Mouse (Mus musculus): Measurements from ENCODE around the gene Pgam5. TPM values are rescaled to one million over a fixed set of nuclear protein-coding genes. Genes with fewer than 3 reads are reported as not detected.

Pgam5 gene
- polyA plus RNA-seq (2021), result 65.6 TPM

DNA sequence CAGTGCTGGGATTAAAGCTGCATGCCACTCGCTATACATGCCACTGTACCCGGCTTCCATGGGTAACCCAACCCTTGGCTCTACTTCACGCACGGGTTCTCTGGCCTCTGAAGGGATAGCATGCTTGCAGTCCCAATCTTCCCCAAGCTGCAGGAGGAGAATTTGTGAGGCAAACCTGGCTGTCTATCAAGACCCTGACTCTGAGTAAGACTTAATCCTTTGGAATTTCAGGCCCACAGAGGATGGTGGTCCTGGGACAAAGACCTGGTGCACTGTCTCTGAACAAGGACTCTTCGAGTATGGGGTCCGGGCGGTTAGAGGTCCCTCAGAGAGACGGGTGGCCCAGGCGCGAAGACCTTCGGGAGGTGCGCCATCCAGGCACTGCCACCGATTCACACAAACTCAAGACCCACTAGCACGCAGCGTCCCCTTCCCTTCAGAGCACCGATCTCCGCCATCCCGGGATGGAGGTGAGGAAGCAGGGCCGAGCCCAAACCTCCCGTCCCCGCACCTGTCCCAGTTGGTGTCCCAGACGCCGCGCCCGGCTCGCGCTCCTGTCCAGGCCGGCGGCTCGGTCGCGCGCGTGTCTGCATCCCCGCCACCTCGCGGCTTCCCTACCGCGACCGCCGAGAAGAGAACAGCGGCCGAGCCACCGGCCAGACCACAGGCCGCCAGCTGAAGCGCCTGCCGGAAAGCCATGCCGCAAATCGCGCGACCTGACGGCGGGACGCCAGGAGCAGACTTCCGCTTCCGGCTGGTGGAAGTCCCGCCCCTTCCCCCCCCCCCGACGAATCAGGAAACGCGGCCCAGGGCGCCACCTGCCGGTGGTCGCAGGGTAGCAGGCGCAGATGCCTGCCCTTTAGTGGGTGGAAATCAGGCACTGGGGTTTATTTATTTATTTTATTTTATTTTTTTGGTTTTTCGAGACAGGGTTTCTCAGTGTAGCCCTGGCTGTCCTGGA, at the start of gene Pgam5:
TSS of gene Pgam5 (minus strand) at position 773 of the 961 bp plus-strand sequence.
- peak; percentile 56 for DNase-seq (ENCODE audit: low read depth, low spot score)
- ATAC-seq, result peak; percentile 68
- CTCF ChIA-PET, result interaction anchor here (1.6 to 2.8 kb wide), 2 partner anchors 12 to 15 kb away, joined by 5 to 17 read pairs; partner anchors contain the start of genes Pole and Pxmp2
- in situ Hi-C loops (cut with MboI; ENCODE audit: low pct_unique_long_range_greater_than_20kb), result no loop called here
- POLR2A ChIA-PET, result interaction anchor here (0.7 to 0.9 kb wide), 2 partner anchors 38 to 502 kb away, joined by 3 to 6 read pairs; partner anchors contain the start of gene Ankle2
- H3K27me3 ChIP-seq, result no peaks in the 10 kb centered on the region
- peak; percentile 87 for TF ChIP-seq CTCF (IDR thresholded peaks at IDR 0.05)

DNA sequence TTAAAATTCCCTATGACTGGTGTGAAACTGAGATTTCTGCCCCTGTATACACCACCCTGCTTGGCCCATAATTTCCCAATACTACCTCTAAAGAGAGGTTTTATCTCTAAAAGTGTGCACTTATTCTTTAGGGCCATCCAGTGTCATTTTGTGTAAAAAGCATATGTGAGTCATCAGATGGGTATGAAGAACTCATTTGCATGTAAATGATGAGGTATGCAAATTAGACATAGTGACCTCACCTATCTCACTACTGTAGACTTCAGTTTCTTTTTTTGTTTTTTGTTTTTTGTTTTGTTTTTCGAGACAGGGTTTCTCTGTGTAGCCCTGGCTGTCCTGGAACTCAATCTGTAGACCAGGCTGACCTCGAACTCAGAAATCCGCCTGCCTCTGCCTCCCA, 43.4 kb upstream of the Pgam5 start:
- H3K27me3 ChIP-seq, result no peaks in the 10 kb centered on the region
- ATAC-seq, result no peak
- no peak for DNase-seq (ENCODE audit: low read depth, low spot score)
- TF ChIP-seq CTCF (IDR thresholded peaks at IDR 0.05), result no peak
- in situ Hi-C loops (cut with MboI; ENCODE audit: low pct_unique_long_range_greater_than_20kb), result no loop called here
- CTCF ChIA-PET, result no interaction called here
- POLR2A ChIA-PET, result interaction anchor here (1.1 kb wide), 1 partner anchor 12 kb away, joined by 3 read pairs; no protein-coding TSS in a partner anchor

DNA sequence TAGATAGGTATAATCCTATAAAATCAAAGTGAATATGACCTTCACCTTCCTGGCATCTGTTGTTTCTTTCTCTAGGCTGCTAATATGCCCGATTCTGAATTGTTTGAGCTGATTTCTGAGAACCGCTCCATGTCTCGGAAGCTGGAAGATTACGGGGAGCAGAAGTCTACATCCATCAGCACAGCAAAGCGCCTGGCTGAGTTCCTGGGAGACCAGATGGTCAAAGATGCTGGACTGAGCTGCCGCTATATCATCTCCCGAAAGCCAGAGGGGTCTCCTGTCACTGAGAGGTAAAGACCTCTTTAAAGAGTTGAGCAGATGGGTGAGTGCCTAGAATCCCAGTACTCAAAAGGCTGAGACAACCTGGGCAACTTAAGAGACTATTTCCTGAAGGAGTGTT, 39.1 kb upstream of the Pgam5 start:
- H3K27me3 ChIP-seq, result no peaks in the 10 kb centered on the region
- ATAC-seq (no peak), DNase-seq (ENCODE audit: low read depth, low spot score) (no peak)
- in situ Hi-C loops (cut with MboI; ENCODE audit: low pct_unique_long_range_greater_than_20kb), result no loop called here
- POLR2A ChIA-PET, result no interaction called here
- CTCF ChIA-PET, result interaction anchor here (1.0 to 3.1 kb wide), 2 partner anchors 18 to 24 kb away, joined by 4 to 8 read pairs; partner anchors contain the start of genes Pole and Pxmp2
- no peak for TF ChIP-seq CTCF (IDR thresholded peaks at IDR 0.05)

DNA sequence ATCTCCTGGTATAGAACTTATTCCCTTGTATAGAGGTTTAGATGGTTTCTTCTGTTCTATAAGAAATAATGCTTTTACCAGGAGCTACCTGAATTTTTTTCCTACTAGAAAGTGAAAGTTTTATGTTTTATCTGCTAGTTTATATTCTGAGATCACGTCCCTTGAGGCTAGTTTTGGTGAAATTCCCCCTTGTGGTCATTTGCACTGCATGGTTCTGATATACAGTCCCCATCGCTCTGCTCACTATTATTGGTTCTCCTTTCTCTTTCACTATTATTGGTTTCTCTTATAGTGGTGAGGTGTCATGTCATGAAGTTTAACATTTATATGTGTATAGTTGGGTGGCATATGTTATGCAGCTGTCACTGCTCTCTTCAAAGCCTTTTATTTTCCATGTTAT, 30.9 kb upstream of the Pgam5 start:
- in situ Hi-C loops (cut with MboI; ENCODE audit: low pct_unique_long_range_greater_than_20kb), result no loop called here
- POLR2A ChIA-PET, result interaction anchor here (0.6 kb wide), 1 partner anchor 57 kb away, joined by 3 read pairs; no protein-coding TSS in a partner anchor
- no peak for ATAC-seq
- CTCF ChIA-PET, result interaction anchor here (1.5 kb wide), 1 partner anchor 9 kb away, joined by 3 read pairs; no protein-coding TSS in a partner anchor
- TF ChIP-seq CTCF (IDR thresholded peaks at IDR 0.05), result no peak
- DNase-seq (ENCODE audit: low read depth, low spot score), result no peak
- H3K27me3 ChIP-seq, result no peaks in the 10 kb centered on the region

DNA sequence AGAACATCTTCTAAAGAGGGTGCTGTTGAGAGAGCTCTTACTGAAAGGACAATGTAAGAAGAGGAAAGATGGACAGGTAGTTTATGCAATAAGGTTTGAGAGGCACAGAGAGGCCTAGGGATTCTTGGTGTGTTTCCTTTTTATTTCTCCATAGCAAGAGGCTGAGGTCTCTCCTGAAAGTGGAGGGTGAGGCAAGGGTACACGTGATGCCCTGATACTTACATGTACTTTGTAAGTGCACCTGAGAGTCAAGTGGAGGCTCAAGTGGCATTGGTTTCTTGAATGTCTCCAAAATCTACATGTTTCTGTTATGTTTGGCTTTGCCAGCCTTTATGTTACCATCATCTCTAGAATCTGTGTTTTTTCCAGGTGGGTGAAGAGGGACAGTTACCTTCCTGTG, 26.9 kb upstream of the Pgam5 start:
- POLR2A ChIA-PET, result no interaction called here

DNA sequence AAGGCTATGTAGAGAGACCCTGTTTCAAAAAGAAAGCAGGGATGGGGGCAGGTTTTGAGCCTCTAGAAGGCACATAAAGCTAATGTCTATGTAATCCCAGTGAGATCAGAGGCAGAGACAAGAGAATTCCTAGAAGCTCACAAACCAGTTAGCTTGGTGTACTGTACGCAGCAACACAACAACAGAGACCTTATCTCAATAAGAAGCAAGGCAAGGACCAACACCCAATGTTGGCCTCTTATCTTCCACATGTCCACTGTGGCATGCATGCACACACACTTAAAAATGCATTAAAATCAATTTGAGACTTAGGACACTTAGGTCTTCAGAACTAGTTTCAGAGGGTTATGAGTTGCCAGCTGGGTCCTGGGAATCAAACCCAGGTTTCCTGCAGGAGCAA, 21.9 kb upstream of the Pgam5 start:
- DNase-seq (ENCODE audit: low read depth, low spot score) (no peak), ATAC-seq (no peak)
- in situ Hi-C loops (cut with MboI; ENCODE audit: low pct_unique_long_range_greater_than_20kb), result no loop called here
- ChIA-PET POLR2A (no interaction called here), CTCF (interaction anchor here (0.7 to 1.4 kb wide), 2 partner anchors 9 to 17 kb away, joined by 3 to 4 read pairs; no protein-coding TSS in a partner anchor)
- H3K27me3 ChIP-seq, result no peaks in the 10 kb centered on the region
- TF ChIP-seq CTCF (IDR thresholded peaks at IDR 0.05), result no peak

More for the DNA sequence above, 26.9 kb upstream of the Pgam5 start:
- no peak for ATAC-seq
- in situ Hi-C loops (cut with MboI; ENCODE audit: low pct_unique_long_range_greater_than_20kb), result no loop called here
- CTCF ChIA-PET, result no interaction called here
- H3K27me3 ChIP-seq, result no peaks in the 10 kb centered on the region
- TF ChIP-seq CTCF (IDR thresholded peaks at IDR 0.05), result no peak
- DNase-seq (ENCODE audit: low read depth, low spot score), result no peak

DNA sequence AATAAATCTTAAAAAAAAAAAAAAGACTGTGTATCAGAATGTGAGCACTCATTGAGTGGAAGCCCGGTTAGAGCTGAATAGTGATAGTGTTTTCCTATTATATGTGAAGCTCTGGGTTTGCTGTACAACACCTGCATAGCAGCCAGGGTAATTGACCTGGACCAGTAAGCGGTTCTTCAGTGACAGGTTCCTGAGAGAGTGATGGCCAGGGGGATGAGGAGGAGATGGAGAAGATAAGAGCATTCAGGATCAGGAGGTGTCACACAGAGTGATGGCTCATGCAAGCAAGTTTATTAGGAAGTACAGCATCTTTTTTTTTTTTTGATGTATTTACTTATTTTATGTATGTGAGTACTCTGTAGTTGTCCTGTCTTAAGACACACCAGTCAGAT, 17.4 kb upstream of the Pgam5 start:
- no peaks in the 10 kb centered on the region for H3K27me3 ChIP-seq
- ATAC-seq (no peak), DNase-seq (ENCODE audit: low read depth, low spot score) (no peak)
- in situ Hi-C loops (cut with MboI; ENCODE audit: low pct_unique_long_range_greater_than_20kb), result no loop called here
- ChIA-PET POLR2A (no interaction called here), CTCF (no interaction called here)
- no peak for TF ChIP-seq CTCF (IDR thresholded peaks at IDR 0.05)

DNA sequence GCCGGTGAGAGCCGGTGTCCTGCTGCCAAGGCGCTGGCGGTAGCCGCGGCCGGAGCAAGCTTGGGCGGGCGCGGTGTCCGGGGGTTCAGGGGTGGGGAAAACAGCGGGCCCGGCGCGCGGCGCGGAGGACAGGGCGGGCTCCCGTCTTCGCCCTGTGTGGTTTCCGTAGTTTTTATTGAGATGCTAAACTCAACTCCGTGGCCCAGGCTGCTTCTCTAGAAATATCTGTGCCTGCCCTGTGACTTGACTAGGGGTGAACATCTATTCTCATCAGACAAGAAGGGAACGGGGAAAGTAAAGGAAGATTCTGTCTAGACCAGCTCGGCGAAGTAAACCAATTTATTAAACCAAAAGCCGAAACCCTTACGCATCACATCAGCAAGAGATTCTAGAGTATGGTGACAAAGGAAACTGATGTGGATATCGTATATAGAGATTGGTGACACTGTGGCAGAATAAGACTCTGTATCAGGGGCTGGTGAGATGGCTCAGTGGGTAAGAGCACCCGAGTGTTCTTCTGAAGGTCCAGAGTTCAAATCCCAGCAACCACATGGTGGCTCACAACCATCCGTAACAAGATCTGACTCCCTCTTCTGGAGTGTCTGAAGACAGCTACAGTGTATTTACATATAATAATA, 16.9 kb upstream of the Pgam5 start:
- CTCF ChIA-PET, result no interaction called here
- POLR2A ChIA-PET, result interaction anchor here (1.1 kb wide), 1 partner anchor 8 kb away, joined by 3 read pairs; no protein-coding TSS in a partner anchor
- DNase-seq (ENCODE audit: low read depth, low spot score) (no peak), ATAC-seq (peak; percentile 31)
- in situ Hi-C loops (cut with MboI; ENCODE audit: low pct_unique_long_range_greater_than_20kb), result no loop called here
- H3K27me3 ChIP-seq, result no peaks in the 10 kb centered on the region
- no peak for TF ChIP-seq CTCF (IDR thresholded peaks at IDR 0.05)

DNA sequence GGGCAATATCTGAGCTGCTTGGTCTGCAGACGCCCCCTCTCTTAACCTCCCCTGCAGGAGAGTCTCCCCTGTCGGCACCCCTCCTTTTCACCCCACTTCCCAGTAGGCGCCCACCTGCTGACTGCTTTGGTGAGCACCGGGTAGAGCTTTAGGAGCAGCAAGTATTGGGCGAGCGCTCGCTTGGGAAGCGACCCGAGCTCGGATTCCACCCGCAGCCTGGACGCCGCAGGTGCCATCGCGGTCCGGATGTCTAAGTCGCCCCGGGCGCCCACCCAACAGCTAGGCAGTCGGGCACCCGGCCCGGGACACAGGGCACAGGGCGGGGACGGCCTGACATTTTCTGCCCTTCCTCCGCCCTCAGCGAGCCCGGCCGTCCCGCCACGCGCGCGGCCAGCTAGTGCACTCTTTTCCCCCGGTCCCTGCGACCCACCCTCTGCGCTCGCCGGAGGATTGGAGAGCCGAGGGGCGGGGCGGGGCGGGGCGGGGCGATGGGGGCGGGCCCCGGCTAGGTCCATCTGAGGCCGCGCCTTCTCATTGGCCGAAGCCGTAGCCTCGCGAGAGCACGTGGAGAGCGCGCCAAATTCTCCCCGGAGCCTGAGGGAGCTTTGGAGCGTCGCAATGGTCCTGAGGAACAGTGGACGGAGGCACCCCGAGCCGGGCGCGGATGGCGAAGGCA, 16.2 kb upstream of the Pgam5 start, which contains the start of the genes Pxmp2 and Pole:
TSS of gene Pxmp2 (minus strand) at position 417 of the 676 bp plus-strand sequence.
TSS of gene Pole (plus strand) at position 537 of the 676 bp plus-strand sequence.
- ChIA-PET CTCF (interaction anchor here (0.9 to 3.5 kb wide), 5 partner anchors 10 to 50 kb away, joined by 3 to 17 read pairs (median 5); partner anchors contain the start of gene Pgam5), POLR2A (interaction anchor here (0.6 to 1.1 kb wide), 2 partner anchors 9 to 230 kb away, joined by 3 to 4 read pairs; no protein-coding TSS in a partner anchor)
- in situ Hi-C loops (cut with MboI; ENCODE audit: low pct_unique_long_range_greater_than_20kb), result no loop called here

DNA sequence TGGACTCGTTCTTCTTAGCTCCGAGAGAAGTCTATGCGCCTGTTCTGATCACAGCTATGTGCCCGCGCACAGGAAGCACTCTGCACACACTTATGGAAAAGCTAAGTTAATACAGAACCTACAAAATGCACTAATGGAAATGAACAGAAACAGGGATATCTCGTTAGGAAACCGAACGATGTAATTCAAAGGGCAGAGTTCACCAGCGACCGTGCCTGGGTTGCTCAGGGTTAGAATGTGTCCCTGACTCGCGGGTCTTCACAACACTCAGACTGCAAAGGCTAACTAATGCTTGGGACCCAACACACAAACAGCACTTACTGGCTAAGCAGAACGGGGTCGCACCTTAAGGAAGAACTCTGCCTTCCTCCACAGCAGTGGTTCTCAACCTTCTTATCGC, 15.4 kb upstream of the Pgam5 start:
- ATAC-seq, result peak; percentile 8
- DNase-seq (ENCODE audit: low read depth, low spot score), result no peak
- no peak for TF ChIP-seq CTCF (IDR thresholded peaks at IDR 0.05)
- no peaks in the 10 kb centered on the region for H3K27me3 ChIP-seq
- CTCF ChIA-PET, result interaction anchor here (0.6 to 3.5 kb wide), 9 partner anchors 9 to 79 kb away, joined by 3 to 17 read pairs (median 5); partner anchors contain the start of gene Pgam5
- POLR2A ChIA-PET, result no interaction called here
- in situ Hi-C loops (cut with MboI; ENCODE audit: low pct_unique_long_range_greater_than_20kb), result no loop called here

More for the DNA sequence above, 16.2 kb upstream of the Pgam5 start, which contains the start of the genes Pxmp2 and Pole:
- H3K27me3 ChIP-seq, result no peaks in the 10 kb centered on the region
- ATAC-seq (peak; percentile 86), DNase-seq (ENCODE audit: low read depth, low spot score) (no peak)
- TF ChIP-seq CTCF (IDR thresholded peaks at IDR 0.05), result no peak

Data from Patski (cell line).